Mouse (Mus musculus) hindbrain, embryonic 10.5 days (tissue): ENCODE data around the gene Hsd17b14. TPM values are rescaled to one million over a fixed set of nuclear protein-coding genes. Genes with fewer than 3 reads are reported as not detected.
"Not testable (repeated sequence)": the region's sequence is repeated elsewhere in the genome, so short reads cannot be mapped to it uniquely, and the experiment has no call there.

Experiments
- DNase-seq: peaks from one replicate; pipeline ENCODE4 v3.0.0-alpha.2; 2017; ENCODE audit warnings: low spot score
- H3K27ac ChIP-seq: fragments of 300-500 bp; sonication (generic); 2 replicates; pipeline ENCODE4 v1.5.1; 2016; ENCODE audit warnings: mild to moderate bottlenecking, moderate library complexity
- H3K27me3 ChIP-seq: fragments of 300-500 bp; sonication (generic); 2 replicates; pipeline ENCODE4 v1.6.1; 2016; ENCODE audit warnings: mild to moderate bottlenecking; ENCODE audit not compliant: poor library complexity, insufficient read depth, severe bottlenecking
- H3K36me3 ChIP-seq: fragments of 300-500 bp; sonication (generic); 2 replicates; pipeline ENCODE4 v1.6.1; 2016; ENCODE audit warnings: mild to moderate bottlenecking, moderate library complexity
- H3K4me1 ChIP-seq: fragments of 300-500 bp; sonication (generic); replicated peaks from 2 replicates; pipeline ENCODE4 v1.6.1; 2016; ENCODE audit warnings: mild to moderate bottlenecking
- H3K4me3 ChIP-seq: fragments of 300-500 bp; sonication (generic); 2 replicates; pipeline ENCODE4 v1.5.1; 2016; ENCODE audit warnings: mild to moderate bottlenecking, moderate library complexity
- H3K9me3 ChIP-seq: fragments of 300-500 bp; sonication (generic); 2 replicates; pipeline ENCODE4 v1.6.1; 2016; ENCODE audit warnings: mild to moderate bottlenecking, moderate library complexity
- WGBS: fragments of 180-500 bp; shearing (Covaris S2); methylation state at CpG from one replicate; pipeline ENCODE4 v1.1.7; 2016; 5-methylcytosine and 5-hydroxymethylcytosine counted together
- polyA plus RNA-seq: library from polyadenylated mRNA; unstranded; fragments of >200 nt; fragmentation: Nextera tagmentation; extraction: Ambion mirVana; gene quantifications from 2 replicates; pipeline ENCODE4 v1.2.1, GENCODE M21; 2016

The Hsd17b14 gene
- polyA plus RNA-seq, result 1.1 and 1.5 TPM in 2 replicates

DNA sequence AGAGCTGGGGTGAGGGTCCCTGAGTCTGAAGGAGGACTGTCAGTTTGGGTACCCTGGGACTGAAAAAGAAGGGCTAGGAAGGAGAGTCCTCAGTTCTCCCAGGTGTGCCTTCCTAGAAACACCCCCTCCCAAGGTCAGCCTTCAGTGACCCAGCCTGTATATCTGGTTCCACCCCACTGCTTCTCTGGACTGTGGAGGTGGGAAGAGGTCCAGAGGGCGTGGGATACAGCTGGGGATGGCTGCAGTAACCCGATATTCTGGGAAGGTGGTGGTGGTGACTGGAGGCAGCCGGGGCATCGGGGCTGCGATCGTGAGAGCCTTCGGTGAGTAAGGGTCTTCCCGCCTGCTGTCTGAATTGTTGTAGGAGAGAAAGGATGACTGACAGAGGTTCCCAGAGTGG is at the start of gene Hsd17b14:
TSS of gene Hsd17b14 (plus strand) at position 150 of the 400 bp plus-strand sequence.
- Histone ChIP-seq H3K27me3 (no peaks in the 10 kb centered on the region), H3K27ac (peak within 1 kb of the TSS; percentile 29; the same call in 1 of the 2 replicates), H3K4me3 (no peak within 1 kb of the TSS), H3K9me3 (no peaks in the 10 kb centered on the region), H3K36me3 (no peaks in the 10 kb centered on the region), H3K4me1 (peaks cover 20% of the 10 kb centered on the region)
- WGBS, result 18% methylated on average over 8 of the region's 8 CpGs
- DNase-seq, result no peak

DNA sequence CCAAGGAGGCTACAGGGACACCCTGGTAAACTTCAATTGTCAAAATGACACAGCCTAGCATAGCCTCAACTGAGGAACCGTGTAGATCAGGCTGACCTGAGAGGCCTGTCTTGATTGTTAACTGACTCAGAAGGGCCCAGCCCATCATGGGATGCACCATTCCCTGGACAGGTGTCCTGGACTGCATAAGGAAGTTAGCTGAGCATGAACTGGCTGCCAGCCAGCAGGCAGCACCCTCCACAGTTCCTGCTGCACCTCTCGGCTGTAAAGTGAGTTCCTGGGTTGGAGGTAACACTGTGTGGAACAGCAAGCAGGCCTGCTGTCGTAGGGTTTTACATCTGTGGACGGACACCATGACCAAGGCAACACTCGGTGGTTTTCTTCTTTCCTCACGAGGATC is 47.1 kb upstream of the Hsd17b14 start:
- Histone ChIP-seq H3K4me3 (no peak overlapping the region), H3K27me3 (no peaks in the 10 kb centered on the region), H3K4me1 (peaks cover 21% of the 10 kb centered on the region), H3K9me3 (no peaks in the 10 kb centered on the region), H3K36me3 (peaks cover 40% of the 10 kb centered on the region), H3K27ac (no peak overlapping the region)
- no peak for DNase-seq
- WGBS, result 92% methylated on average over 6 of the region's 6 CpGs

DNA sequence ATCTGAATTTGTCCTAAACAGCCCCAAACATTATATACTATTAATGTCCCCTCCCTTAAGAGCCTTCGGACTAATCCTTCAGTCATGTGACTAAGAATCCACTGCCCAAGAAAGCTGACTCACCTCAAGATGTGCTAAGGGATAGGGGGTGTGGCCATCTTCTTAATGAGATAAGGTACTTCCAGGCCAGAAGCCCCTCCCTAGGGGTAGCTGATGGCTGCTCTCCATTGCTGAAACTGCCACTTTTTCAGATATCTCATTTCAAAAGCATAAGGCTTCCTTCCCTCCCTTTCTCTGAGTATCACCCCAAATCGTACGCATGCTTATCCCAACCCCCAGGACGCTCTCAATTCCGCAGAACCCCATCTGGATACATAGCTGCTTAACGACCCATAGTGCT is 46.1 kb upstream of the Hsd17b14 start:
- Histone ChIP-seq H3K36me3 (peaks cover 35% of the 10 kb centered on the region), H3K27ac (no peak overlapping the region), H3K9me3 (no peaks in the 10 kb centered on the region), H3K27me3 (no peaks in the 10 kb centered on the region), H3K4me1 (peaks cover 17% of the 10 kb centered on the region), H3K4me3 (peak overlapping the region; percentile 83; the same call in 1 of the 2 replicates)
- 91% methylated on average over 6 of the region's 6 CpGs for WGBS
- no peak for DNase-seq

- H3K4me1 ChIP-seq, result peaks cover 17% of the 10 kb centered on the region
- H3K9me3 ChIP-seq, result no peaks in the 10 kb centered on the region
- no peak for DNase-seq
- peak overlapping the region; percentile 93 for H3K27ac ChIP-seq
- 48% methylated on average over 19 of the region's 19 CpGs for WGBS
- peaks cover 35% of the 10 kb centered on the region for H3K36me3 ChIP-seq
- peak overlapping the region; percentile 83 for H3K4me3 ChIP-seq
- no peaks in the 10 kb centered on the region for H3K27me3 ChIP-seq
Observed at GRCm38 (mm10) chr7:45509181-45509882, 45.4 kb upstream of the Hsd17b14 start.

DNA sequence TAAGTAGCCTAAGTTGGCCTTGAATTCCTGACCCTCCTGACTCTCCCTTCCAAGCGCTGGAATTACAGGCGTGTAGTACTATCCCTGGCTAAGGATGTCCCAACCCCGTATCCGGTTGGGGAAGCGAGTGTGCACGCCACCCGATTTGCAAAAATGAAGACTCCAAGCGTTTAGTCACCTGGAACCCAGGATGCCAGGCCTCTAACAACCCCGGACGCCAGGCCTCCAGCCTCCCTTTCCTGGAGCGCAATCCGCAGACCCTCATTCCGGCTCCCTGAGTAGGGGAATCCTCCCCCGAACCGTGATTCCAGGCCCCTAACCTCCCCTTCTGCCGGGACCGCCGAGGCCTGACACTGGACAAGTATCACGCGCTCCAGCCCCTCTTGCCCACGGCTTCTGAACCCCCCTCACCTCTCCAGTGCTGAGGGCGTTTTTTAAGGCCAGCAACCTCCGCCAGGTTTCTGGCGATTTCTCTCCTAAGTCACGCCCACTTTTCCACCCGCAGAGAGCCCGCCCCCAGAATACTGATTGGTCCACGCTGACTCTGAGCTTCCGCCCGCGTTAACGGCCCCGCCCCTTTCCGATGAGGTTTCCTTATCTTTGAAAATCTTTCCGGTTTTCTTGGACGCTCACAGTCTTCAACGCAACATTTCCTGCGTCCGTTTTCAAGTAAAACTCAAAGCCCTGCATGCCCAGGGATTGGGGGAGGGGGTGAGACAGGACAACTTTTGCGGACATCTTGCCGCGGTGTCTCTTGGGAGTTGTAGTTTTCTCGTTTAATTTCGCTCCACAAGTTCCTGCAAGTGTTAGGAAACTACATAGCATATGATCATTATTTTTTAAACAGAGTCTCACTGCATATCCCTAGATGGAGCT is 44.5 kb upstream of the Hsd17b14 start, which contains the start of gene Nucb1:
TSS of gene Nucb1 (minus strand) at position 495 of the 876 bp plus-strand sequence.
- H3K4me3 ChIP-seq, result peak within 1 kb of the TSS; percentile 83
- peaks cover 29% of the 10 kb centered on the region for H3K36me3 ChIP-seq
- WGBS, result under 1% methylated on average over 44 of the region's 44 CpGs
- peak within 1 kb of the TSS; percentile 93 for H3K27ac ChIP-seq
- peak; percentile 91 for DNase-seq
- peaks cover 19% of the 10 kb centered on the region for H3K4me1 ChIP-seq
- H3K9me3 ChIP-seq, result no peaks in the 10 kb centered on the region
- no peaks in the 10 kb centered on the region for H3K27me3 ChIP-seq

GRCm38 (mm10) chr7:45514411-45514810 is 40.3 kb upstream of the Hsd17b14 start:
- Histone ChIP-seq H3K36me3 (no peaks in the 10 kb centered on the region), H3K4me1 (peaks cover 14% of the 10 kb centered on the region), H3K27ac (no peak overlapping the region), H3K27me3 (no peaks in the 10 kb centered on the region), H3K9me3 (no peaks in the 10 kb centered on the region), H3K4me3 (no peak overlapping the region)
- WGBS, result 84% methylated on average over 7 of the region's 7 CpGs
- no peak for DNase-seq

DNA sequence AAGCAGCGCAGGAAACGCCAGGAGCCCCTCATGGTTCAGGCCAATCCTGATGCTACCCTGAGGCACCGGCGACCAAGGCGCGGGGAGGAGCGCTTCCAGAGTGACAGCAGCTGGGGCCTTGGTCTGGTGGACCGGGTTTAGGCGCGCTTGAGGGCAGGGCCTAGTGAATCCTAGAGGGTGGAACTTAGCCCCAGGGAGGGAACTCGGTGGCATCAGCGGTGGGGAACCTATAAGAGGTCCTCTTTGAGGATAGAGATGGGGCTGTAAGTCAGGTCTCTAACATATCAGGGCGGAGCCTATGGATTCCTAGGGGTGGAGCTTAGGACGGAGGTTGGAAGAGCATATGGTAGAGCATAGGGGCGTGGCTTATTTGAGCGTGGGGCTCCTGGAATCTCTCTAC is 39.3 kb upstream of the Hsd17b14 start:
- Histone ChIP-seq H3K4me3 (peak overlapping the region; percentile 26), H3K9me3 (no peaks in the 10 kb centered on the region), H3K27ac (0 out of 2 replicates have a peak overlapping the region, but pooled peaks have one; percentile 59), H3K4me1 (peaks cover 10% of the 10 kb centered on the region; the same call in 1 of the 2 replicates), H3K27me3 (no peaks in the 10 kb centered on the region), H3K36me3 (no peaks in the 10 kb centered on the region)
- WGBS, result 29% methylated on average over 16 of the region's 16 CpGs
- DNase-seq, result peak; percentile 33

DNA sequence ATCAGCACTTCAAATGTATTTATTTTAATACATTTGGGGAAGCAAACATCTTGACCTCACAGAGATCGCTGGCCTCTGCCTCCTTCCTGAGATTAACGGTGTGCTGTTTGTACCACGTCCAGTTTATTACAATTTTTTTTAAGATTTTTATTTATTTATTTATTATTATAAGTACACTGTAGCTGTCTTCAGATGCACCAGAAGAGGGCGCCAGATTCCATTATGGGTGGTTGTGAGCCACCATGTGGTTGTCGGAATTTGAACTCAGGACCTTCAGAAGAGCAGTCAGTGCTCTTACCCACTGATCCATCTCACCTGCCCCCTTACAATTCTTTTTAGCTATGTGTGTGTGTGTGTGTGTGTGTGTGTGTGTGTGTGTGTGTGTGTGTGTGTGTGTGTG is 37.8 kb upstream of the Hsd17b14 start:
- H3K27me3 ChIP-seq, DNase-seq, H3K36me3 ChIP-seq, H3K4me3 ChIP-seq, H3K27ac ChIP-seq, H3K9me3 ChIP-seq: not testable (repeated sequence)
- H3K4me1 ChIP-seq, result peaks cover 15% of the 10 kb centered on the region; the same call in 1 of the 2 replicates
- whole genome bisulfite sequencing, result 72% methylated on average over 5 of the region's 5 CpGs

- Histone ChIP-seq H3K4me3 (no peak overlapping the region), H3K27ac (no peak overlapping the region), H3K9me3 (no peaks in the 10 kb centered on the region), H3K36me3 (peaks cover 9% of the 10 kb centered on the region), H3K4me1 (peaks cover 33% of the 10 kb centered on the region), H3K27me3 (no peaks in the 10 kb centered on the region)
- WGBS, result 90% methylated on average over 16 of the region's 16 CpGs
- DNase-seq, result no peak
Observed at GRCm38 (mm10) chr7:45518618-45519017, 36.1 kb upstream of the Hsd17b14 start.

DNA sequence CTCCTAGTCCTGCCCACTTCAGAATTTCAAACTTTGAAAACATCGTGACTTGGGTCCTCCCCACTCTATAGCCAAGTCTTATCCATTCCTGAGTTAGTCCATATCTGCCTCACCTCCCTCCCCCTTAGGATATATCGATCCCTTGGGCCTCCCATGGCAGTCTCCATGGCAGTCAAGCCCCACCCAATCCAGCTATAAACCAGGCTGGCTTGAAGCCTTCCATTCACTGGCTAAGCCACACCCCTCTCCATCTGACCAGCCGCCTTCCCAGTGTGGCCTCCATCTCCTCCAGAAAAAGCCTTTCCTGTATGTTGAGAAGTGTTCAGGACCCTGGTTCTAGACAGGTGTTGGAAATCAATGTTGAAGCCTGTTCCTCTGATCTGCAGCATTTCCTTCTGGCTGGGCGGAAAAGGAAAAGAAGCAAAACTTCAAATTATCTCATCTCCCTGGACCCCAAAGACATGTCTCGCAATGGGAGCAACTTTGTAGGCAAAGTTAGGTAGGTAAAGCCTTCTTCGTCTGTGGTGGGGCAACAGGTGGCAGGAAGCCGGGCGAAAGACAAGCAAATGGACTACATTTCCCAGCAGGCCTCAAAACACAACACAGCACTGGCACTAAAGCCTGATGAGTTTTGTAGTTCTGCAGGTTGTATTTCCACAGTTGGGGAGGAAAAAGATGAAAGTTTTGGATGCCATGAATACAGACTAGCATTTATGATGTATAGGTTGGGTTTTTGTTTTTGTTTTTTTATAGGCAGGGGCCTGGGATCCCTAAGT is 35.2 kb upstream of the Hsd17b14 start:
- no peak for DNase-seq
- WGBS, result 77% methylated on average over 8 of the region's 8 CpGs
- Histone ChIP-seq H3K27ac (no peak overlapping the region), H3K9me3 (no peaks in the 10 kb centered on the region), H3K4me1 (peaks cover 39% of the 10 kb centered on the region), H3K36me3 (peaks cover 15% of the 10 kb centered on the region), H3K27me3 (no peaks in the 10 kb centered on the region), H3K4me3 (no peak overlapping the region)

GRCm38 (mm10) chr7:45520605-45521004 is 34.1 kb upstream of the Hsd17b14 start:
- Histone ChIP-seq H3K36me3 (peaks cover 19% of the 10 kb centered on the region), H3K27ac (no peak overlapping the region), H3K4me1 (peaks cover 43% of the 10 kb centered on the region), H3K4me3 (no peak overlapping the region), H3K9me3 (no peaks in the 10 kb centered on the region), H3K27me3 (no peaks in the 10 kb centered on the region)
- no peak for DNase-seq
- WGBS, result 92% methylated on average over 7 of the region's 7 CpGs

DNA sequence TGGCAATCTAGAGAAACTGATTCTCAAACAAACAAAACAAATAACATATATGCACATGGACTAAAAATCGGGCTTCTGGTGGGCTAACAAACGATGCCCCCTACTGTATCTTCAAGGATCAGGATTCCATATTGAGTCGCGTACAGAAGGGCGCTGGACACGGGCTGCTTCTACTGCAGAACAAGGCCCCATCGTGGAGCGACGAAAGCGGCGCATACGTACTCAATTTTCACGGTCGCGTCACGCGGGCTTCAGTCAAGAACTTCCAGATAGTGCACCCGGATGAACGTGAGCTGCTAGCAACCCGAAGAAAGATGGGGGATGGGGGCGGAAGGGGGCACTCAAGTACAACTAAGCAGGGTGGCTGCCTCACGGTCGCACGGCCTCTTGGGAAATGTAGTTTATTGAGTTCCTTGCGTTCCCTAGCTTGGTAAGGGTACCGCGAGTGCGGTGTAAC is 32.9 kb upstream of the Hsd17b14 start:
- WGBS, result 1% methylated on average over 28 of the region's 28 CpGs
- Histone ChIP-seq H3K4me3 (peak overlapping the region; percentile 62), H3K27ac (peak overlapping the region; percentile 94), H3K36me3 (peaks cover 19% of the 10 kb centered on the region), H3K4me1 (peaks cover 46% of the 10 kb centered on the region), H3K27me3 (no peaks in the 10 kb centered on the region), H3K9me3 (no peaks in the 10 kb centered on the region)
- DNase-seq, result peak; percentile 88
